ENCODE assay signal across 8 mouse cellular contexts in genomic region chr8:3671980-3672491, GRCm38 (mm10). TPM values are rescaled to one million over a fixed set of nuclear protein-coding genes. Genes with fewer than 3 reads are reported as not detected.
DNase-seq lines count a peak whose midpoint lies in the region; ATAC-seq and TF ChIP-seq lines count a peak whose summit lies in the region.

TSS of gene Fcor (minus strand) at chr8:3672362.

- peak within 1 kb of the TSS; percentile 62 for H3K4me3 ChIP-seq in forebrain, embryonic 10.5 days
- H3K4me3 ChIP-seq in heart, embryonic 15.5 days, result peak within 1 kb of the TSS; percentile 73
- H3K4me3 ChIP-seq in liver, embryonic 14.5 days (ENCODE audit: insufficient read depth in 1 of 2, low read depth in 2 of 2, low read length in 2 of 2), result peak within 1 kb of the TSS; percentile 53 to 81
- peak within 1 kb of the TSS; percentile 43 for H3K4me3 ChIP-seq in neural tube, embryonic 12.5 days

- peaks cover 20% of the 10 kb centered on the region for H3K4me1 ChIP-seq in forebrain, embryonic 10.5 days
- peaks cover 10% of the 10 kb centered on the region for H3K4me1 ChIP-seq in heart, embryonic 15.5 days (replicated peaks)
- H3K4me1 ChIP-seq in liver, embryonic 14.5 days (replicated peaks; ENCODE audit: control insufficient read depth in 2 of 2, insufficient read depth in 2 of 2, low read length in 1 of 2), result peaks cover under 1 to 5% of the 10 kb centered on the region in 2 experiments
- H3K4me1 ChIP-seq in neural tube, embryonic 12.5 days, result no peaks in the 10 kb centered on the region

- WGBS in forebrain, embryonic 10.5 days, result under 1% methylated on average over 23 of the region's 23 CpGs
- WGBS in heart, embryonic 15.5 days, result under 1% methylated on average over 23 of the region's 23 CpGs
- under 1% methylated on average over 23 of the region's 23 CpGs for WGBS in liver, embryonic 14.5 days (ENCODE audit: insufficient replicate concordance)
- WGBS in neural tube, embryonic 12.5 days, result under 1% methylated on average over 23 of the region's 23 CpGs

- H3K27me3 ChIP-seq in forebrain, embryonic 10.5 days (ENCODE audit: poor library complexity, severe bottlenecking), result no peaks in the 10 kb centered on the region
- H3K27me3 ChIP-seq in heart, embryonic 15.5 days, result no peaks in the 10 kb centered on the region
- no peaks in the 10 kb centered on the region for H3K27me3 ChIP-seq in liver, embryonic 14.5 days (ENCODE audit: control insufficient read depth, insufficient read depth, low read length)
- H3K27me3 ChIP-seq in neural tube, embryonic 12.5 days (replicated peaks), result no peaks in the 10 kb centered on the region

- H3K4me2 ChIP-seq in heart, embryonic 15.5 days, result peak within 1 kb of the TSS; percentile 95
- peak within 1 kb of the TSS; percentile 71 for H3K4me2 ChIP-seq in liver, embryonic 14.5 days (ENCODE audit: low read depth)
- H3K4me2 ChIP-seq in neural tube, embryonic 12.5 days (replicated peaks), result peak within 1 kb of the TSS; percentile 62

- no peaks in the 10 kb centered on the region for H3K9me3 ChIP-seq in forebrain, embryonic 10.5 days
- H3K9me3 ChIP-seq in heart, embryonic 15.5 days (replicated peaks), result no peaks in the 10 kb centered on the region
- no peaks in the 10 kb centered on the region for H3K9me3 ChIP-seq in liver, embryonic 14.5 days (ENCODE audit: control insufficient read depth, low read length)
- H3K9me3 ChIP-seq in neural tube, embryonic 12.5 days, result no peaks in the 10 kb centered on the region

- no peaks in the 10 kb centered on the region for H3K36me3 ChIP-seq in forebrain, embryonic 10.5 days (replicated peaks)
- no peaks in the 10 kb centered on the region for H3K36me3 ChIP-seq in heart, embryonic 15.5 days
- no peaks in the 10 kb centered on the region for H3K36me3 ChIP-seq in liver, embryonic 14.5 days (replicated peaks; ENCODE audit: control insufficient read depth, insufficient read depth, low read depth)
- no peaks in the 10 kb centered on the region for H3K36me3 ChIP-seq in neural tube, embryonic 12.5 days

- no peak for TF ChIP-seq EP300 in liver, embryonic 14.5 days (IDR thresholded peaks at IDR 0.05; ENCODE audit: low read depth)

- peak; percentile 42 for DNase-seq in c-Kit-negative CD71-positive TER-119-positive erythroid progenitor cells, embryonic 14.5 days (ENCODE audit: low read depth, low spot score)
- DNase-seq in forebrain, embryonic 10.5 days (ENCODE audit: extremely low spot score, low spot score), result peak; percentile 81
- DNase-seq in kidney, postnatal 25 days, result peak; percentile 83 to 90
- DNase-seq in liver, embryonic 14.5 days (ENCODE audit: low read depth in 3 of 3, low spot score in 3 of 3), result peak in 2 of 3 experiments; percentile 39 to 43
- DNase-seq in telencephalon, adult 2 months (ENCODE audit: low read depth, low spot score), result peak; percentile 75

- ATAC-seq in CD4-positive, CD25-positive, alpha-beta regulatory T cell, adult 4 months, result peak; percentile 67
- peak; percentile 73 for ATAC-seq in heart, embryonic 15.5 days (replicated peaks; ENCODE audit: insufficient number of reproducible peaks, insufficient read depth, low FRiP score, low read depth)
- peak; percentile 50 for ATAC-seq in liver, embryonic 14.5 days (ENCODE audit: insufficient read depth)
- peak; percentile 80 for ATAC-seq in neural tube, embryonic 12.5 days (ENCODE audit: low FRiP score, low read depth)

- peak; percentile 95 for TF ChIP-seq CTCF in liver, embryonic 14.5 days (IDR thresholded peaks at IDR 0.05; ENCODE audit: low read depth)

- H3K27ac ChIP-seq in forebrain, embryonic 10.5 days, result peak within 1 kb of the TSS; percentile 89
- H3K27ac ChIP-seq in heart, embryonic 15.5 days, result peak within 1 kb of the TSS; percentile 54
- H3K27ac ChIP-seq in liver, embryonic 14.5 days, result no peak within 1 kb of the TSS
- H3K27ac ChIP-seq in neural tube, embryonic 12.5 days, result 0 out of 2 replicates have a peak within 1 kb of the TSS, but pooled peaks have one; percentile 6

- peak within 1 kb of the TSS; percentile 65 for H3K9ac ChIP-seq in heart, embryonic 15.5 days
- peak within 1 kb of the TSS; percentile 32 for H3K9ac ChIP-seq in liver, embryonic 14.5 days (replicated peaks)
- peak within 1 kb of the TSS; percentile 59 for H3K9ac ChIP-seq in neural tube, embryonic 12.5 days

RNA-seq across cellular contexts. Expression of gene Fcor, which starts in this region (rescaled TPM):
- not detected for polyA plus RNA-seq in CD4-positive, CD25-positive, alpha-beta regulatory T cell, adult 4 months (2017; shearing (Covaris generic))
- 11.2 and 12.1 TPM in 2 replicates for polyA plus RNA-seq in forebrain, embryonic 10.5 days (2016; fragmentation: Nextera tagmentation; extraction: Ambion mirVana)
- polyA plus RNA-seq in heart, embryonic 15.5 days (2015; fragmentation: Nextera tagmentation; extraction: Ambion mirVana), result 5.7 and 6.6 TPM in 2 replicates
- polyA plus RNA-seq in liver, embryonic 14.5 days (2012; rRNA removed), result 0.90 and 1.4 TPM in 2 replicates
- 3.1 and 3.5 TPM in 2 replicates for polyA plus RNA-seq in liver, embryonic 14.5 days (2014; fragmentation: Nextera tagmentation; extraction: Ambion mirVana)
- 7.1 and 8.0 TPM in 2 replicates for polyA plus RNA-seq in neural tube, embryonic 12.5 days (2016; fragmentation: Nextera tagmentation; extraction: Ambion mirVana)

Comparison
In these comparisons a context has a peak if more than half of its experiments do, and no peak if none do; other contexts are left out.
1. Peak in ATAC-seq in CD4-positive, CD25-positive, alpha-beta regulatory T cell, adult 4 months; RNA of the gene not detected or under 1 TPM.